Mouse (Mus musculus) neural tube, embryonic 13.5 days (tissue): ENCODE measurements around the gene Swi5. TPM values are rescaled to one million over a fixed set of nuclear protein-coding genes. Genes with fewer than 3 reads are reported as not detected.
A peak's percentile ranks its signal among the peaks of the same experiment; 100 is the strongest.

Experiments used
- ATAC-seq: fragments of 200-750 bp; cut with Nextera tagmentation; 2 replicates; pipeline ENCODE4 v1.8.0; 2017; ENCODE audit warnings: low read depth, mild to moderate bottlenecking, moderate TSS enrichment, moderate library complexity
- H3K27ac ChIP-seq: fragments of 300-500 bp; sonication (generic); replicated peaks from 2 replicates; pipeline ENCODE4 v1.5.1; 2015; ENCODE audit warnings: moderate library complexity, mild to moderate bottlenecking, inconsistent platforms
- H3K27me3 ChIP-seq: fragments of 300-500 bp; sonication (generic); 2 replicates; pipeline ENCODE4 v1.6.1; 2015; ENCODE audit warnings: mild to moderate bottlenecking, inconsistent platforms
- H3K36me3 ChIP-seq: fragments of 300-500 bp; sonication (generic); 2 replicates; pipeline ENCODE4 v1.6.1; 2015; ENCODE audit warnings: mild to moderate bottlenecking, inconsistent platforms
- H3K4me1 ChIP-seq: fragments of 300-500 bp; sonication (generic); replicated peaks from 2 replicates; pipeline ENCODE4 v1.6.1; 2015; ENCODE audit warnings: inconsistent platforms
- H3K4me2 ChIP-seq: fragments of 300-500 bp; sonication (generic); 2 replicates; pipeline ENCODE4 v1.6.1; 2015; ENCODE audit warnings: inconsistent platforms, mild to moderate bottlenecking, moderate library complexity
- H3K4me3 ChIP-seq: fragments of 300-500 bp; sonication (generic); 2 replicates; pipeline ENCODE4 v1.5.1; 2015; ENCODE audit warnings: mild to moderate bottlenecking, inconsistent platforms
- H3K9ac ChIP-seq: fragments of 300-500 bp; sonication (generic); 2 replicates; pipeline ENCODE4 v1.6.1; 2015; ENCODE audit warnings: moderate library complexity, mild to moderate bottlenecking, inconsistent platforms
- H3K9me3 ChIP-seq: fragments of 300-500 bp; sonication (generic); 2 replicates; pipeline ENCODE4 v1.6.1; 2016; ENCODE audit warnings: inconsistent platforms
- WGBS: fragments of 180-500 bp; shearing (Covaris S2); methylation state at CpG from one replicate; pipeline ENCODE4 v1.1.7; 2015; 5-methylcytosine and 5-hydroxymethylcytosine counted together
- polyA plus RNA-seq: library from polyadenylated mRNA; unstranded; fragments of >200 nt; fragmentation: Nextera tagmentation; extraction: Ambion mirVana; gene quantifications from 2 replicates; pipeline ENCODE4 v1.2.1, GENCODE M21; 2015

Gene Swi5
- polyA plus RNA-seq, 1 experiment from 2014 or later, result 432 TPM

DNA sequence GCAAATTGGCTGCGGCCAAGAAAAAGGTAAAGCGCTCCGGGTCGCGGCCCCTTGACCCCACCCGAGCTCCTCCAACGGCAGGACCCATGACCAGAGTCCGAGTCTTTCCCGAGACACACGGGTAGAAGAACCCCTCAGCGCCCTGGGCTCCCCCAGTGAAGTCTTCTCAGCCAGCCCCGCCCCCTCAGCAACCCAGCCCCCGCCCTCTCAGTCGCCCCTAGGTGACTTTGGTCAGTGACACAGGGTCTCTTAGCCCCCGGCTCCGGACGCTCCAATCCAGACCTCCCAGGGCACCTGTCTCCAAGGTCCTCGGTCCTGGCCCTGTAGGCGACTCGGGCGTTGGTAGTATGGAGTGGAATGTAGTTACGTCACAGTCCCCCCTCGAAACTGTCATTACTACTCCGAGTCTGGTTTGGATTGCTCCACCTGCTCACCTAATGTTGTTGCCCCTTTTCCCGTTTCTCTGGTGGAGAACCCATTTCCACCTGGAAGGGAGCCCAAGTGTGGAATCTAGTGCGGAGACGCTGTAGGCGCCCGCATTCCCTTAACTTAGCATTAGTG, 576 bp upstream of the Swi5 start:
- H3K4me1 ChIP-seq, result peaks cover 32% of the 10 kb centered on the region
- peaks cover 37% of the 10 kb centered on the region for H3K36me3 ChIP-seq
- peak overlapping the region; percentile 88 for H3K9ac ChIP-seq
- H3K4me3 ChIP-seq, result peak overlapping the region; percentile 89
- WGBS, result 3% methylated on average over 25 of the region's 29 CpGs
- no peaks in the 10 kb centered on the region for H3K9me3 ChIP-seq
- H3K27me3 ChIP-seq, result no peaks in the 10 kb centered on the region
- H3K27ac ChIP-seq, result peak overlapping the region; percentile 52; the same call in 1 of the 2 replicates
- ATAC-seq, result peak; percentile 70
- H3K4me2 ChIP-seq, result peak overlapping the region; percentile 94

DNA sequence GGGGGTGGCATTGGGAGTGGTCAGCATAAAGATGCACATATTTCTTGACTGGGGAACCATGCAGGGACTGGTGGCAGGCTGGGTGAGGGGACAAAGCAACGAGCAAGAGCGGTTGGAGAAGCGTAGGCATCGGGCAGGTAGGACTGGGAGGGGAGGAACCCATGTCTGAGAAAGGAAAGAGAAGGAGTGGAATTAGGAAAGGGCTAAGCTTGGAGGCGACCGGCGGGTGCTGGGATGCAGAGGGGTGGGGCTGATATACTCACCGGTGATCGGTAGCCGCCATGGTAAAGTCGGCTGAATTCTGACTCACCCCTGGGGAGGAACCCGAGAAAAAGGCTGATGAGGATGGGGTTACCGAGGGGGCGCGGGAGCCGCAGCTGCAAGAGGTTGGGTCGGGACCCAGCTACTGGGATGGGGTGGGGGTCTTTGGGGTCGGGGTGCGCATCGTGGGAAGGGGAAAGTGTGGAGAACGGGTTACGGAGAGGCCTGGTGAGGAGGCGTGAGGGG, 488 bp downstream of the Swi5 start, which contains the start of gene Golga2:
Gene Golga2, plus strand, starts transcription at position 51 of the 507 bp plus-strand sequence.
- peak within 1 kb of the TSS; percentile 97 for H3K4me2 ChIP-seq
- H3K4me1 ChIP-seq, result peaks cover 32% of the 10 kb centered on the region
- H3K27me3 ChIP-seq, result no peaks in the 10 kb centered on the region
- no peaks in the 10 kb centered on the region for H3K9me3 ChIP-seq
- peaks cover 35% of the 10 kb centered on the region for H3K36me3 ChIP-seq
- H3K27ac ChIP-seq, result peak within 1 kb of the TSS; percentile 77
- ATAC-seq, result peak; percentile 61
- H3K9ac ChIP-seq, result peak within 1 kb of the TSS; percentile 97
- H3K4me3 ChIP-seq, result peak within 1 kb of the TSS; percentile 89
- WGBS, result 0% methylated on average over 23 of the region's 23 CpGs

DNA sequence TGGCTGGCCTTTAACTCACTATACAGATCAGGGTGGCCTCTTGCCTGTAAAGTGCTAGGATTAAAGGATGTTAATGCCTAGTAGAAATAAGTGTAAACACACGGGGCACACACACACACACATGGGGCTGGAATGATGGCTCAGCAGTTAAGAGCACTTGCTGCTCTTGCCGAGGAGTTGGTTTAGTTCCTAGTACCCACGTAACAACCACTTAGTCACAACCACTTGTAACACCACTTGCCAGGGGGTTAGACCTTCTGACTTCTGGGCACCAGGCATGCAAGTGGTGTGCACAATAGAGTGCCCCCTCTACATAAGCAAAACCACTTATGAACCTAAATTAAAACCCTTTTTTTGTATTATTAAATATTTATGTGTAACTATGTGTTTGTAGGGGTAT, 3.9 kb downstream of the Swi5 start:
- Histone ChIP-seq H3K4me3 (no peak overlapping the region), H3K27ac (no peak overlapping the region), H3K4me2 (no peak overlapping the region), H3K9me3 (no peaks in the 10 kb centered on the region), H3K36me3 (peaks cover 59% of the 10 kb centered on the region), H3K27me3 (no peaks in the 10 kb centered on the region), H3K9ac (no peak overlapping the region), H3K4me1 (peaks cover 17% of the 10 kb centered on the region)
- ATAC-seq, result no peak
- 88% methylated on average over 3 of the region's 3 CpGs for WGBS

DNA sequence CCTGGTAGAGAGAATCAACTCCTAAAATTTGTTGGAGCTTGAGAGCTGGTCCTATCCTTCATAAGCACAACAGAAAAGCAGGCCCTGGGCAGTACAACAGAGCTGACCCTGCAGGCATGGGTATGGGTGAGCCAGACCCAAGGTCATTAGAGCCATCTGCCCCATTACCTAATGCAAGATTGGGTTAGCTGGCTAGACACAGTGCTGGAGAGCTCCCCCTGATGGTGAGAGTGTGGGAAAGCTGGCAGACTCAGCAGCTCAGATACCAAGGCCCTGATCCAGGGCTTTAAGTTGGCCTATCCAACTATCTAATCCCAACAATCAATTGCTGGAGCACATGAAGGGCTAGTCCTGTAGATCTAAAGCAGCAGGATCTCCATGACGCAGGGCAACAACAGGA, 5.1 kb downstream of the Swi5 start:
- WGBS, result 97% methylated on average over 1 of the region's 1 CpGs
- Histone ChIP-seq H3K27me3 (no peaks in the 10 kb centered on the region), H3K9me3 (no peaks in the 10 kb centered on the region), H3K4me3 (no peak overlapping the region), H3K4me2 (no peak overlapping the region), H3K36me3 (peaks cover 71% of the 10 kb centered on the region), H3K4me1 (peaks cover 13% of the 10 kb centered on the region), H3K9ac (no peak overlapping the region), H3K27ac (no peak overlapping the region)
- ATAC-seq, result no peak

DNA sequence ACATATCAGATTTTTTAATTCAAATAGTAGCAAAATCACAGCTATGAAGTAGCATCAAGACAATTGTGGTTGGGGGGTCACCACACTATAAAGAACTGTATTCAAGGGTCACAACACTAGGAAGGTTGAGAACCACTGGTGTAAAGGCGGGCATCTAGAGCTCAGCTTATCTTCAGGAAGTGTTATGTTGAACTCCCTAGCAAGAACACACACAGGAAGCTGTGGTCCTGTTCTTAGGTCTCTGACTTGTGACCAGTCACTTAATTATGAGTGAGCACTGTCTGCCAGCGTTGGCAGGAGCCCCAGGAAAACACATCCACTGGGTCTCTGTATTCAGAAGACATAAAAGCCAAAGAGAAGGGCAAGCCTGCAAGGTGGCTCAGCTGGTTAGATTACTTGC, 5.6 kb downstream of the Swi5 start:
- no peaks in the 10 kb centered on the region for H3K27me3 ChIP-seq
- ATAC-seq, result no peak
- H3K9me3 ChIP-seq, result no peaks in the 10 kb centered on the region
- no peak overlapping the region for H3K4me2 ChIP-seq
- 91% methylated on average over 2 of the region's 2 CpGs for WGBS
- peaks cover 76% of the 10 kb centered on the region for H3K36me3 ChIP-seq
- no peak overlapping the region for H3K9ac ChIP-seq
- no peak overlapping the region for H3K4me3 ChIP-seq
- peaks cover 12% of the 10 kb centered on the region for H3K4me1 ChIP-seq
- H3K27ac ChIP-seq, result no peak overlapping the region

DNA sequence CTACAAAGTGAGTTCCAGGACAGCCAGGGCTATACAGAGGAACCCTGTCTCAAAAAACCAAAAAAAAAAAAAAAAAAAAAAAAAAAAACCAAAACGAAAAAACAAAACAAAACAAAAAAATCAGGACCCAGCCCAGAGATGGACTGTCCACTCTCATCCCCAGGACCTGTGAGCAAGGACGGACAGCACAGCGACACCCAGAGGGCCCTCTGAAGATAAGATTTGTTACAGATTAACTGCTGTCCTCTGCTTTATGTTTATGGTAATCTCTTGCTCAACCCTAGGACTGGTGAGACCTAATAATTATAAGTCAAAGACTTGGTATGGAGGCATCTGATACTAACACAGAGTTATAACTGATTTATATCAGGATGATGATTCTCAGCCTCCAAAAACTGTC, 12.1 kb downstream of the Swi5 start:
- Histone ChIP-seq H3K9ac (no peak overlapping the region), H3K4me1 (no peaks in the 10 kb centered on the region), H3K27me3 (no peaks in the 10 kb centered on the region), H3K9me3 (no peaks in the 10 kb centered on the region), H3K4me2 (no peak overlapping the region), H3K27ac (no peak overlapping the region), H3K36me3 (peaks cover 41% of the 10 kb centered on the region), H3K4me3 (no peak overlapping the region)
- ATAC-seq, result no peak
- WGBS, result 72% methylated on average over 3 of the region's 3 CpGs

DNA sequence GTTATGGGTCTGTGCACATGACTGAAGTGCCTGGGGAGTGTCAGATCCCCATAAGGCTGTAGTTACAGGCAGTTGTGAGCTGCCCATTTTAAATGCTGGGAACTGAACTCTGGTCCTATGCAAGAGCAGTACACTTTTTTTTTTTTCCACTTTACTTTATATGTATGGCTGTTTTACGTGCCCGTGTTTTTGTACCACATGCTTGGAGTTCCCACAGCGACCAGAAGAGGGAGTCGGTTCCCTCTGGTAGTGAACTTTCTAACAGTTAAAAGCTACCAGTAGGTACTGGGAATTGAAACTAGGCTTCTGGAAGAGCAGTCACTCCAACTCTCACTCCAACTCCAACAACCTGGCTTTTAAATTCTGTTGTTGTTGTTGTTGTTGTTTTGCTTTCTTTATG, 27.2 kb downstream of the Swi5 start:
- H3K4me2 ChIP-seq, result peak overlapping the region; percentile 85
- no peaks in the 10 kb centered on the region for H3K9me3 ChIP-seq
- H3K4me3 ChIP-seq, result peak overlapping the region; percentile 91
- no peak for ATAC-seq
- H3K9ac ChIP-seq, result 0 out of 2 replicates have a peak overlapping the region, but pooled peaks have one; percentile 83
- H3K36me3 ChIP-seq, result peaks cover 24% of the 10 kb centered on the region
- H3K27ac ChIP-seq, result no peak overlapping the region
- H3K27me3 ChIP-seq, result no peaks in the 10 kb centered on the region
- H3K4me1 ChIP-seq, result peaks cover 13% of the 10 kb centered on the region
- WGBS, result 26% methylated on average over 4 of the region's 4 CpGs

DNA sequence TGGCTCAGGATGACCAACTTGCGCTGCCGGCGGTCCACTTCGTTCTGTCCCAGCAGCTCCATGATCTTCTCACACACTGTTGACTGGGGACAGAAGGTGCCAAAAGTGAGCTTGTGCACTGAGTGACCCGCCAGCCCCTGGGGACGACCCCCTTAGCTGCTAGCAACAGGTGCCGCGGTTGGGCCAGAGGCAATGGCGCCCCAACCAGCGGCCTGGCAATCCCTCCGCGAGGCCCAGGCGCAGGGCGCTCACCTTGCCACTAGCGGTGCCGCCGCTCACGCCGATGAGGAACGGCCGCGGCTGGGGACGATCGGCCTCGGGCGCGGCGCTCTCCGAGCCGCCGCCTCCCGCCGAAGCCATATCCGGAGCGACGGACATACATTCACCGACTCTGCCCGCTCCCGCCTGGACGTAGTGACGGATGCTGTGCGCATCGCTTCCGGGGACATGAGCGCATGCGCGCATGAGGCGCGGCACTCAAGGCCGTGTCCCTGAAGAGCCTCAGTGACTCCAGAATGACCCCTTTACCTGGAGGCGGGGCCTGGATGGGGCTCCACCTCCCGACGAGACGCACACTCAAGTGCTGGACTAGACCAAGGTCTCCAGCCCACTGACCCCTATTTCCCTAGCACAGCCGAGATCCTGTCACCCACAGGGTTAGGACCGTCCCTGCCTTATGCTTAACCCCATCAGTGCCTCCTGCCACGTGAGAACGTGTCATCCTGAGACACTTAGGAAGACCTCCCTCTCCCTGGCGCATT, 28.0 kb downstream of the Swi5 start, which contains the start of gene Uck1:
Gene Uck1, minus strand, starts transcription at position 503 of the 761 bp plus-strand sequence.
- Histone ChIP-seq H3K9me3 (no peaks in the 10 kb centered on the region), H3K4me2 (peak within 1 kb of the TSS; percentile 85)
- 2% methylated on average over 59 of the region's 59 CpGs for WGBS

DNA sequence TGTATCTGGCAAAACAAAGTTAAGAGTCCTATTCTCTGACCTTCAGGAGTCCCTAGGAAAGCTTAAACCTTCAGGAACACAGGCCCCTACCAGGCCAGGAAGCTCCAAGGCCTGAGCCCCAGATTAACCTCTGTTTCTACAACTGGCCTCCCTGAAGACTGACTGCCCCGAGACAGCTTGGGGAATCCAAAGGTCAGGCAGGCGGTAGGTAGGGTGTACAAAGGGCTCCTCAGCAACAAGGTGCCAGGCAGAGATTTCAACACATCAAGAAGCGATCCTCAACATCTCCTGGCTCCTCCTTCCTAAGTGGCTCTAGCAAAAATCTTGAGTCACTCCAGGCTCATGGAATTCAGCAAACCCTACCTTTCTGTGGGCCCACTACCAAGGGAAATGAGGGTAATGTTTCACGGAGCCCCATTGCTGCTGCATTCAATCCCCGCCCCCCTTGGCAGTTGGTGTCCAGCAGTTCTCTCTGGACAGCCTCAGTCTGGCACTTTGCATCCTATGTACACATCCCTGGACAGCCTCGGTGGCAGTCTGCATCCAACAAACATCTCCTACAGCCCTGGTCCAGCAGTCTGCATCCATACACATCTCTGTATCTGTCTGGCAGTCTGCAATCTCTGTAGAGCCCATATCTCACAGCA, 28.9 kb downstream of the Swi5 start:
- H3K27ac ChIP-seq, result no peak overlapping the region
- peak overlapping the region; percentile 83 for H3K9ac ChIP-seq
- no peak for ATAC-seq
- WGBS, result 65% methylated on average over 6 of the region's 6 CpGs
- H3K27me3 ChIP-seq, result no peaks in the 10 kb centered on the region
- H3K4me3 ChIP-seq, result peak overlapping the region; percentile 91
- H3K9me3 ChIP-seq, result no peaks in the 10 kb centered on the region
- H3K36me3 ChIP-seq, result peaks cover 34% of the 10 kb centered on the region
- peaks cover 13% of the 10 kb centered on the region for H3K4me1 ChIP-seq
- peak overlapping the region; percentile 85 for H3K4me2 ChIP-seq

More for the DNA sequence above, 28.0 kb downstream of the Swi5 start, which contains the start of gene Uck1:
- Histone ChIP-seq H3K27ac (peak within 1 kb of the TSS; percentile 68; the same call in 1 of the 2 replicates), H3K27me3 (no peaks in the 10 kb centered on the region), H3K36me3 (peaks cover 26% of the 10 kb centered on the region), H3K4me3 (peak within 1 kb of the TSS; percentile 91), H3K4me1 (peaks cover 13% of the 10 kb centered on the region), H3K9ac (peak within 1 kb of the TSS; percentile 83)
- peak; percentile 93 for ATAC-seq

DNA sequence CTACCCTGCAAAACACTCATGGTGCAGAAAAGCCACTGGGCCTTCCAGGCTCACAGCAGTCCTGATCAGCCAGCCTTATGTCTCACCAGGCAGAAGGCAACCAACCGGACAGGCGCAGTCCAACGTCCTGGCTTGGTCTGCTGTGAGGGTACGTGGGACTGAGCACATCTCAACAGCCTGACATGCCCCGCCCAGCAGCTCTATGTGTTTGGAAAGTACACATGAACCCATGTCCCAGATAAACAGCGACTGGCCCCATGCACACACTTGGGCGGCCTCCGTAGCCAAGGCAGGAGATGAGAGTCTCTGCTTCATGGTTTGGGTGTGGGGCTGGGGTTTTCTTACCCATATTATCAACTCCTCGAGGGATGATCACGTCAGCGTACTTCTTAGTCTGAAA, 31.6 kb downstream of the Swi5 start:
- H3K4me3 ChIP-seq, result no peak overlapping the region
- H3K9me3 ChIP-seq, result no peaks in the 10 kb centered on the region
- no peak overlapping the region for H3K9ac ChIP-seq
- no peak overlapping the region for H3K4me2 ChIP-seq
- H3K27ac ChIP-seq, result no peak overlapping the region
- no peaks in the 10 kb centered on the region for H3K27me3 ChIP-seq
- peaks cover 13% of the 10 kb centered on the region for H3K4me1 ChIP-seq
- no peak for ATAC-seq
- WGBS, result 94% methylated on average over 11 of the region's 11 CpGs
- H3K36me3 ChIP-seq, result peaks cover 61% of the 10 kb centered on the region

DNA sequence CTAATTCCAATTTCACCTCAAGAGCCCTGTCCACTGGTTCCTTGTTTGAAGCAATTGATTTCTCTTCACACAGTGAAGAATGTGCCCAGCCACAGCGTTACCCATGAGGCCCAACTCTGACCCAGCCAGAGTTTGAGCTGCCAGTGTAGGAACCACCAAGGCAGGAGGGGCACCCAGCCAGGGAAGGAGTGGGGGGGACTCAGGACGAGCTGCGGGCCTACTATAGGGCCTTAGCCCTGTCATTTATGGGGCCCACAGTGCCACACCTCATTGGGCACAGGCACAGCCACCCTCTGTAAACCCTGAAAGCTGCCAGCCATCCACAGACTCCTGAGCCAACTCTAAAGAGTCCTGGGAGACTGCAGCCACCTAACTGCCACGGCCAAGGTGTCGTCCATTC, 33.3 kb downstream of the Swi5 start:
- Histone ChIP-seq H3K9ac (no peak overlapping the region), H3K36me3 (peaks cover 77% of the 10 kb centered on the region), H3K9me3 (no peaks in the 10 kb centered on the region), H3K27me3 (no peaks in the 10 kb centered on the region), H3K4me1 (peaks cover 13% of the 10 kb centered on the region), H3K27ac (no peak overlapping the region), H3K4me3 (no peak overlapping the region), H3K4me2 (no peak overlapping the region)
- WGBS, result 91% methylated on average over 5 of the region's 5 CpGs
- ATAC-seq, result no peak

DNA sequence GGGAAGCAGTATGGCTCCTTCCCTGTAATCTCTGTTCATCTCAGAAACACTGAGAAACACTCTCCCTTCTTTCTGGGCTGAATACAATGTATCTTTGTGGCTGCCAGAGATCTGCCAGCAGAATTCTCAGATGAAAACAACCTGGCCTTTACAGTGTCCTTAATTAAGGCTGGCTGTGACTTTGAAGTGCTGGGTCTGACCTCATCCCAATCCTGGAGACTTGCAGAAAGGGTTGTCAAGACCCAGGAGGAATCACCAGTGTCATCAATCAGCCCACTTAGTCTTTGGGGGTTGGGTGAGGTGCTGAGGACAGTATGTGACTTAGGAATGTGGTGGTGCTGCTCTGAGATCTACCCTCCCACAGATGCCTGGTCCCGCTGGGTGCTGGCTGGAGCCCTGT, 34.5 kb downstream of the Swi5 start:
- Histone ChIP-seq H3K9ac (no peak overlapping the region), H3K4me2 (no peak overlapping the region), H3K27me3 (no peaks in the 10 kb centered on the region), H3K4me3 (no peak overlapping the region), H3K9me3 (no peaks in the 10 kb centered on the region), H3K27ac (no peak overlapping the region), H3K36me3 (peaks cover 89% of the 10 kb centered on the region), H3K4me1 (peaks cover 1% of the 10 kb centered on the region)
- no peak for ATAC-seq
- WGBS, result 80% methylated on average over 1 of the region's 1 CpGs
